Mouse (Mus musculus): ENCODE measurements around the gene Rcc1l.

DNA sequence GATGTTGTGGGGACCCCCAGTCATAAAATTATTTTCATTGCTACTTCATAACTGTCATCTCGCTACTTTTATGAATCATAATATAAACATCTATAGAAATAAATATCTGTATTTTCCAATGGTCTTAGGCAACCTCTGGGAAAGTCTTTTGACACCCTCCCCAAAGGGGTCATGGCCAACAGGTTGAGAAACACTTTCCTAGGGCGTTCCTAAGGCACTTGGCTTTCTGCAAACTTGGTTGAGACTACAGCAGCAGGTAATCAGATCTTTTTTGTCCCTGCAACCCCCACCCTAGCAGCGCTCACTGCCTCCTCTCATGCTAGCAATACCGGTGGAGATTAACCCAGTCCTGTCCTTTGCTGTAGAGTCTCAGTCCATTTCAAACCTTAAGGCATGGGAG, 44.7 kb upstream of the Rcc1l start:
- no peak for TF ChIP-seq POLR2A (IDR thresholded peaks at IDR 0.05; ENCODE audit: extremely low read depth, insufficient read depth, low read length)
- TF ChIP-seq CTCF (IDR thresholded peaks at IDR 0.05; ENCODE audit: extremely low read depth, insufficient read depth, low read length) = no peak

Data from cortical plate, adult 2 months (tissue).